Mouse (Mus musculus): Measurements from ENCODE around the gene Fmo1. TPM values are rescaled to one million over a fixed set of nuclear protein-coding genes. Genes with fewer than 3 reads are reported as not detected.

The Fmo1 gene
- polyA plus RNA-seq, 1 experiment from 2014 or later, result 82.5 TPM

- WGBS, result 75% methylated on average over 8 of the region's 8 CpGs
- DNase-seq (ENCODE audit: low spot score) (no peak), ATAC-seq (replicated peaks; ENCODE audit: low FRiP score, low read depth) (no peak)
- Histone ChIP-seq H3K4me2 (ENCODE audit: low read length) (no peak overlapping the region), H3K9ac (ENCODE audit: low read depth, low read length) (no peak overlapping the region), H3K4me3 (replicated peaks; ENCODE audit: low read depth, low read length) (no peak overlapping the region), H3K4me1 (replicated peaks; ENCODE audit: insufficient read depth, low read length) (0 out of 2 replicates have a peak, but pooled peaks cover 6% of the 10 kb centered on the region), H3K9me3 (replicated peaks; ENCODE audit: low read length) (no peaks in the 10 kb centered on the region), H3K27ac (no peak overlapping the region; the same call in 1 of the 2 replicates), H3K36me3 (ENCODE audit: insufficient read depth, low read length) (no peaks in the 10 kb centered on the region), H3K27me3 (ENCODE audit: insufficient read depth, low read length) (no peaks in the 10 kb centered on the region)
- TF ChIP-seq CTCF (IDR thresholded peaks at IDR 0.05; ENCODE audit: low read depth), result no peak
Measured at GRCm38 (mm10) chr1:162864816-162865492, 1.5 kb downstream of the Fmo1 start.

GRCm38 (mm10) chr1:162864279-162864678, 2.1 kb downstream of the Fmo1 start:
- H3K27me3 ChIP-seq (ENCODE audit: insufficient read depth, low read length), result no peaks in the 10 kb centered on the region
- H3K4me1 ChIP-seq (replicated peaks; ENCODE audit: insufficient read depth, low read length), result 0 out of 2 replicates have a peak, but pooled peaks cover 6% of the 10 kb centered on the region
- H3K9me3 ChIP-seq (replicated peaks; ENCODE audit: low read length), result no peaks in the 10 kb centered on the region
- ATAC-seq (replicated peaks; ENCODE audit: low FRiP score, low read depth), result no peak
- 58% methylated on average over 5 of the region's 5 CpGs for WGBS
- H3K4me3 ChIP-seq (replicated peaks; ENCODE audit: low read depth, low read length), result no peak overlapping the region
- H3K36me3 ChIP-seq (ENCODE audit: insufficient read depth, low read length), result no peaks in the 10 kb centered on the region
- H3K27ac ChIP-seq, result no peak overlapping the region
- H3K4me2 ChIP-seq (ENCODE audit: low read length), result no peak overlapping the region
- no peak for TF ChIP-seq CTCF (IDR thresholded peaks at IDR 0.05; ENCODE audit: low read depth)
- no peak overlapping the region for H3K9ac ChIP-seq (ENCODE audit: low read depth, low read length)
- DNase-seq (ENCODE audit: low spot score), result no peak

GRCm38 (mm10) chr1:162863579-162863978, 2.8 kb downstream of the Fmo1 start:
- H3K9me3 ChIP-seq (replicated peaks; ENCODE audit: low read length), result no peaks in the 10 kb centered on the region
- 41% methylated on average over 3 of the region's 3 CpGs for WGBS
- H3K9ac ChIP-seq (ENCODE audit: low read depth, low read length), result no peak overlapping the region
- ATAC-seq (replicated peaks; ENCODE audit: low FRiP score, low read depth) (no peak), DNase-seq (ENCODE audit: low spot score) (no peak)
- no peaks in the 10 kb centered on the region for H3K27me3 ChIP-seq (ENCODE audit: insufficient read depth, low read length)
- 0 out of 2 replicates have a peak overlapping the region, but pooled peaks have one; percentile 2 for H3K27ac ChIP-seq
- no peak overlapping the region for H3K4me2 ChIP-seq (ENCODE audit: low read length)
- 0 out of 2 replicates have a peak, but pooled peaks cover 6% of the 10 kb centered on the region for H3K4me1 ChIP-seq (replicated peaks; ENCODE audit: insufficient read depth, low read length)
- no peak for TF ChIP-seq CTCF (IDR thresholded peaks at IDR 0.05; ENCODE audit: low read depth)
- H3K36me3 ChIP-seq (ENCODE audit: insufficient read depth, low read length), result no peaks in the 10 kb centered on the region
- H3K4me3 ChIP-seq (replicated peaks; ENCODE audit: low read depth, low read length), result no peak overlapping the region

- Histone ChIP-seq H3K36me3 (ENCODE audit: insufficient read depth, low read length) (no peaks in the 10 kb centered on the region), H3K4me3 (replicated peaks; ENCODE audit: low read depth, low read length) (no peak overlapping the region), H3K27me3 (ENCODE audit: insufficient read depth, low read length) (no peaks in the 10 kb centered on the region), H3K9me3 (replicated peaks; ENCODE audit: low read length) (no peaks in the 10 kb centered on the region), H3K9ac (ENCODE audit: low read depth, low read length) (no peak overlapping the region), H3K4me2 (ENCODE audit: low read length) (no peak overlapping the region), H3K27ac (0 out of 2 replicates have a peak overlapping the region, but pooled peaks have one; percentile 1), H3K4me1 (replicated peaks; ENCODE audit: insufficient read depth, low read length) (0 out of 2 replicates have a peak, but pooled peaks cover 6% of the 10 kb centered on the region)
- peak; percentile 57 for DNase-seq (ENCODE audit: low spot score)
- no peak for TF ChIP-seq CTCF (IDR thresholded peaks at IDR 0.05; ENCODE audit: low read depth)
- 31% methylated on average over 1 of the region's 1 CpGs for whole genome bisulfite sequencing
- no peak for ATAC-seq (replicated peaks; ENCODE audit: low FRiP score, low read depth)
Measured at GRCm38 (mm10) chr1:162862328-162862727, 4.1 kb downstream of the Fmo1 start.

GRCm38 (mm10) chr1:162859996-162860605, 6.3 kb downstream of the Fmo1 start:
- DNase-seq (ENCODE audit: low spot score), result no peak

GRCm38 (mm10) chr1:162859545-162859976, 6.8 kb downstream of the Fmo1 start:
- H3K36me3 ChIP-seq (ENCODE audit: insufficient read depth, low read length), result no peaks in the 10 kb centered on the region
- H3K27me3 ChIP-seq (ENCODE audit: insufficient read depth, low read length), result no peaks in the 10 kb centered on the region
- H3K27ac ChIP-seq, result peak overlapping the region; percentile 72
- 0 out of 2 replicates have a peak, but pooled peaks cover 6% of the 10 kb centered on the region for H3K4me1 ChIP-seq (replicated peaks; ENCODE audit: insufficient read depth, low read length)
- peak overlapping the region; percentile 16; the same call in 1 of the 2 replicates for H3K4me3 ChIP-seq (replicated peaks; ENCODE audit: low read depth, low read length)
- ATAC-seq (replicated peaks; ENCODE audit: low FRiP score, low read depth), result peak; percentile 36; the same call in 1 of the 2 replicates
- TF ChIP-seq CTCF (IDR thresholded peaks at IDR 0.05; ENCODE audit: low read depth), result no peak
- no peak for DNase-seq (ENCODE audit: low spot score)
- 43% methylated on average over 10 of the region's 10 CpGs for WGBS
- peak overlapping the region; percentile 42 for H3K4me2 ChIP-seq (ENCODE audit: low read length)
- no peaks in the 10 kb centered on the region for H3K9me3 ChIP-seq (replicated peaks; ENCODE audit: low read length)
- peak overlapping the region; percentile 47; the same call in 1 of the 2 replicates for H3K9ac ChIP-seq (ENCODE audit: low read depth, low read length)

More at GRCm38 (mm10) chr1:162859996-162860605, 6.3 kb downstream of the Fmo1 start:
- WGBS, result 58% methylated on average over 9 of the region's 9 CpGs
- no peak for TF ChIP-seq CTCF (IDR thresholded peaks at IDR 0.05; ENCODE audit: low read depth)
- Histone ChIP-seq H3K9ac (ENCODE audit: low read depth, low read length) (no peak overlapping the region), H3K27me3 (ENCODE audit: insufficient read depth, low read length) (no peaks in the 10 kb centered on the region), H3K4me1 (replicated peaks; ENCODE audit: insufficient read depth, low read length) (0 out of 2 replicates have a peak, but pooled peaks cover 6% of the 10 kb centered on the region), H3K4me2 (ENCODE audit: low read length) (peak overlapping the region; percentile 42; the same call in 1 of the 2 replicates), H3K27ac (no peak overlapping the region), H3K36me3 (ENCODE audit: insufficient read depth, low read length) (no peaks in the 10 kb centered on the region), H3K9me3 (replicated peaks; ENCODE audit: low read length) (no peaks in the 10 kb centered on the region), H3K4me3 (replicated peaks; ENCODE audit: low read depth, low read length) (no peak overlapping the region)
- peak; percentile 53 for ATAC-seq (replicated peaks; ENCODE audit: low FRiP score, low read depth)
